Mouse (Mus musculus): ENCODE results near the gene Fcer1g.
A peak's percentile ranks its signal among the peaks of the same experiment; 100 is the strongest.

Fcer1g gene

DNA sequence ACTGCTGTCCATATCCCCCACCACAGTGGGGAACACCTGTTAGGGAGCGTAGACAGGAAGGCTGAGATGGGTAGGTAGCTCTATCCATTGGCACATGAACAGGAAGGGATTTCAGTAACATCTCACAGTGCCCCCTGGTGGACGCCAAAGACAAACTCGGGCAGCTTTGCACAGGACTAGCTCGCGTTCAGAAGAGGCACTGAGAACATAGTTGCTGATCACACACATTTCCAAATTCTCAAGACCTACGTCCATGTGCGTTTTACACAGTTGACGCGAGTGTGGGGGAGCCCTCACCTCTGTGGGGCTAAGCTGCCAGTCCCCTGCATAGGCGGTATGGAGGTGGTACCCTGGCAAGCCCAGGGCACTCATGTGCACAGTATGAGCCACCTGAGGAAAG is 13.3 kb downstream of the Fcer1g start:
- DNase-seq (ENCODE audit: extremely low spot score): peak; percentile 78

DNA sequence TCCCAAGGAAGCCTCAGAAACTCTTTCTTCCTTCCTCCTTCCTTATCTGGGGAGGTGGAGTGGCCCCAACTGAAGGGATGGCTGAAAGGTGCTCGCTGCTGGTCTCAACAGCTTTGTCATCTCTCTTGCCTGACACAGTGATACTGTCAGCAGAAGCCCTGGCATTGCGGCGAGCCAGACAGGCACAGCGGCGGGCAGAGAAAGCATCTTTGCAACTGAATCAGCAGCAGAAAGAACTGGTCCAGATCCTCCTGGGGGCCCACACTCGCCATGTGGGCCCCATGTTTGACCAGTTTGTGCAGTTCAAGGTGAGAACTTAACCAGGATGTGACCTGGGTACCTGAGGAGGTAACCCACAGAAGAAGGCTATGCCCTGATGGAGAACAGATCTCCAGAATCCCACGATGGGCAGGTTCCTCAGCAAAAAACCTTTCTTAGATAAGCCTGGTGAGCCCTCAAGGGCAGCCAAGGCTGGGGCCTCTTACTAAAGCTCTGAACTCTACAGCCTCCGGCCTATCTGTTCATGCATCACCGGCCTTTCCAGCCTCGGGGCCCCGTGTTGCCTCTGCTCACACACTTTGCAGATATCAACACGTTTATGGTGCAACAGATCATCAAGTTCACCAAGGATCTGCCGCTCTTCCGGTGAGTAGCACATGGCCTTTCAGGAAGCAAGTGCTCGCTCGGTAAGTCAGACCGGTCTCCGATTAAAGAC is 17.8 kb downstream of the Fcer1g start:
- no peak for DNase-seq (ENCODE audit: extremely low spot score)

DNA sequence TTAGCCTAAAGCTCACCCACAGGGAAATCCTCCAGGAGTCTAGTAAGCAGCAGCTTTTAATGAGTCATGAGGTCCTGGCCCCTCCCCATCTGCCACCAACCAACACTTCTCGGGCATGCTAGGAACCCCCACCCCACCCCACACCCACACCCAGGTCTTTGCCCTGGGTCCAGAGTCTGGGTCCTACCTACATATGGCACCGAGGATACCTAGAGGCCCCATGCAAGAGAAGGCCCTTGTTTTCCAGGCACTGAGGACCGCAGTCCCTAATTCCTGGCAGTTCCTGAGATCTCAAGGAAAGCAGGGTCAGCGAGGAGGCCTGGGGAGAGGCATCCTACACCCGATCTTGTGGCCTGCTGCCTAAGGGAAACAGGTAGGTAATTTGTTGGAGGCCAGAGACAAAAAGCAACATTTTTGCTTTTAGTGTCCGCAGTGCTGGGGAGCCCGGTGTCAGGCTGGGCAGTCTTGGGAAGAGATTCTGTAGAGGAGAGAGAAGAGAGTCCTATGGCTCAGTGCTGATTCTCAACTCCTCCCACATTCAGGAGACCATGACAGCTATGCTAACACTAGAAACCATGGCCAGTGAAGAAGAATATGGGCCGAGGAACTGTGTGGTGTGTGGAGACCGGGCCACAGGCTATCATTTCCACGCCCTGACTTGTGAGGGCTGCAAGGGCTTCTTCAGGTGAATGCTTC is 20.2 kb downstream of the Fcer1g start, which contains the start of gene Nr1i3:
TSS of gene Nr1i3 (plus strand) at position 170 of the 696 bp plus-strand sequence.
- no peak for DNase-seq (ENCODE audit: extremely low spot score)

DNA sequence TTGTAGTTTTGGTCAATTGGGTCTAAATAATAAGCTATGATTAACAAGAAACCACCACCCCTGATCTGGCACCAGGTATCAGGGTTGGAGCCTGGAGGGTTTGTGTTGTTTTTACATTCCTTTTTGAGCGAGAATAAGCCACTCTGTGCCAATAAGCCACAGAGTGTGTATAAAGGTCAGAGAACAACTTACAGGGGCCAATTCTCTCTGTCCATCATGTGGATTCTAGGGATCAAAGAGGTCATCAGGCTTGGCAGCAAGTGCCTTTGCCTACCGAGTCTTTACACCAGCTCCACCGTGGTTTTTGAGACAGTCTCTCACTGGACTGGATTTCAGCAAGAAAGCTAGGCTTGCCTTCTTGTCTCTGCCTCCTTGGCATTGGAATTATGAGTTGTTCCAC is 21.3 kb downstream of the Fcer1g start:
- no peak for DNase-seq (ENCODE audit: extremely low spot score)

DNA sequence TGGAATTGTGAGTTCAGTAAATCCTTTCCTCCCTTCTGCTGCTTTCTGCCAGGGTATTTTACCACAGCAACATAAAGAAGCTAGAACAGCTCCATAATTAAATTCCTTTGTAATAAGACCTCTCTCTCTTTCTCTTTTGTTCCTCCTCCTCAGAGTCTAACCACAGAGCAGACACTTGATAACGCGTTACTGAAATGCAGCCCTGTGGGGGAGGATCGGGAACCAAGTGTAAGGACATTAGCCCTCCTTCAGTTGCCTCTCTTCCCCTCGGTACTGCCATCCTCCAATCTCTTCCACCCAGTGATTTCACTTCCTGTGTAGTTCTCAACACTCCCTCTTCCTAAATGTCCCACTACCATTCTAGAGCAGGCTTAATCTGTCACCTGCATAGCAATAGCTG is 24.8 kb downstream of the Fcer1g start:
- no peak for DNase-seq (ENCODE audit: extremely low spot score)

DNA sequence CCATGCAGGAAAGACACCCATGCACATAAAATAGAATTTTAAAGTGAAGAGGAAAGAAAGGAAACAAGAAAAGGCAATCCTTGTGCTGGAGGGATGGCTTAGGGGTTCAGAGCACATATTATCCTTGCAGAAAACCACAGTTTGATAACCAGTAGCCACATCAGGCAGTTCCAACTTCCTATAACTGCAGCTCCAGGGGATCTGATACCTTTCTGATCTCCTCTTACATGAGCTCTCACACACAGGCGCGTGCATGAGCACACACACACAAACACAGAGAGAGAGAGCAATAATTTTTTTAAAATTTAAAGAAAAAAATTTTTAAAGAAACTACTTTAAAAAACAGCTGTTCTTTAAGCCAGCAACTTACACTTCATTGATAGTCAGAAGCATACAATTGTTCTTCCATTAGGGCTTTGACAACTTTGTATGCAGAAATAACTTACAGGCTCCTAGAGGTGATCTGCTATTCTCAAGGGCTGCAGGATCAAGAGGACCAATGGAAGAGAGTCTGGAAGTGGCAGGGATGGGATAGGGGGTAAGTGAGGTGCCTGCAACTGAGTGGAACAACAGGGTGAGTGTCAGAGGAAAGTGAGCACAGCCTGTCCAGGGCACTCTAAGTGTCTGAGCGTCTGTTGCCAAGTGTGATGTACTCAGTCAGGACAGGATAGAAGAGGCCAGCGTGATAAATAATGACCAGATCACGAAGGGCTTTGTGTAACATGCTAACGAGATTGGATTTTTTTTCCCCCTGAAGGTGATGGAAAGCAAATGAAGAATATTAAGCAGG is 28.3 kb downstream of the Fcer1g start:
- no peak for DNase-seq (ENCODE audit: extremely low spot score)

DNA sequence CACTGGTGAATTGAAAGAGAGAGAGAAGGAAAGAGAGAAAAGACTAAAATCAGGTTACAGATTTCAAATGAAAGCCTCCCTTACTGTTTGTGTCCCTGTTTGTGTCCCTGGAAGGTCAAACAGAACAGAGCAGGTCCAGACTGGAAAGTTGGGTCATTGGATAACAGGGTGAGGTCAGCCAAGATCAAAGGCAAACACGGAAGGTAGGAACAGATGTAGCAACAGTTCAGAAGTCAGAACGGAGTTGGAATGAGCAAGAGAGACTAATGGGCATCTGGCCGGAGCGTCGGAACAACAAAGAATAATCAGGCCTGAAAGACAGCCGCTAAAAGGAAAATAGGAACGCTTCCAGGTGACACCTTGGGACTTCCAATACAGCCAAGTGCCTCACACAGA is 29.9 kb downstream of the Fcer1g start:
- no peak for DNase-seq (ENCODE audit: extremely low spot score)

DNA sequence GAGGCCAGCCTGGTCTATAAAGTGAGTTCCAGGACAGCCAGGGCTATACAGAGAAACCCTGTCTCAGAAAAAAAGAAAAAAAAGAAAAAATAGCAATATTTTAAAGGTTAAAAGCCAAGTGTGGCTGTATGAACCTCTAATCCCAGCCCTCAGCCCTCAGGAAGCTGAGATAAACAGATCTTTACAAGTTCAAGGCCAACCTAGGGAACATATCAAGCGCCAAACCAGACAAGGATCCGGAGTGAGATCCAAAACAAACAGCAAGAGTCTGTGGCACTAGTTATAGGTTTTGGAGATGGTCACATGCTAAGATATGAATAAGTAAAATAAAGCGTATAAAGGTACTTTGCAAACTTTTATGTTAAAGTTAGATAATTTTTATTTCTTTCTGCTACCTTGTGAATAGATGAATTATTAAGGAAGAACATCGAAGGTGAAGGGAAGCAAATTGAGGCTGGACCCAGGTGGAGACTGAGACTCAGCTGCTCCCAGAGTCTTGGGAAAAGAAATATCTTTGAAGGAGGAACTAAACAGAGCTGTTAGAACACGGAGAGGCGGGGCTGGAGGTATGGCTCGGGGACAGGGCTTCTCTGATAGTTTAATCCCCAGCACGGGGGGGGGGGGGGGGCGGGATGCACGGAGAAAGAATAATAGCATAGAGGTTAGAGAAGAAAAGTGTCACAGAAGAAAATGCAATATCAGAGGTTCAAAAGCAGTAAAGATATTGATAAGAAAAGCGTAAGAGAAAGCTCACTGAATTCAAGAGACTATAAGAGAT is 30.5 kb downstream of the Fcer1g start:
- no peak for DNase-seq (ENCODE audit: extremely low spot score)

DNA sequence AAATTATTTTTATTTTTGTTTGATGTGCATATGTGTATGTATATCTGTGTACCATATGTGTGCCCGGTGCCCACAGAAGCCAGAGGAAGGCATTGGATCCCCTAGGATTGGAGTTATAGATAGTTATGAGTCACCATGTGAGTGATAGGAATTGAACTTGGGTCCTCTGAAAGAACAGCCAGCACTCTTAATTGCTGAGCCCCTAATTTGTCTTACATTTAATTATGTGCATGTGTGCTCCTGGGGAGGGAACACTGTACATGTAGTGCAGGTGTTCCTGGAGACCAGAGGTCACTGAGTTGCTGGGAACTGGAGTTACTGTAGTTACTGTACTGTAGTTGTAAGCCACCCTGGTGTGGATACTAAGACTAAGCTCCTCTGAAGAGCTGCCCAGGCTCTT is 33.4 kb downstream of the Fcer1g start:
- no peak for DNase-seq (ENCODE audit: extremely low spot score)

DNA sequence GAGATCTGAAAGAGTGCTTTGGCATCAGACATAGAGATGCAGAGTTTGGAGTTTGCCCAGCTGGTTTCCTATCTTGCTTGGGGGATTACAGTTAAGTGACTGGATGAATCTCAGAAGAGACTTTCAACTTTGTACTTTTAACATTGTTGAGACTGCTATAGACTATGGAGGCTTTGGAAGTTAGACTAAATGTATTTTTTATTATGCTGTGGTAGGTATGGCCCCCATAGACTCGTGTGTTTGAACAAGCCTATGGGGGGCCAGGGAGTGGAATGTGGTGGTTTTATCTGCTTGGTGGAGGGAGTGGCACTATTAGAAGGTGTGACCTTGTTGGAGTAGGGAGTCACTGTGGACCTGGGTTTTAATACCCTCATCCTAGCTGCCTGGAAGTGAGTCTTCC is 34.6 kb downstream of the Fcer1g start:
- no peak for DNase-seq (ENCODE audit: extremely low spot score)

DNA sequence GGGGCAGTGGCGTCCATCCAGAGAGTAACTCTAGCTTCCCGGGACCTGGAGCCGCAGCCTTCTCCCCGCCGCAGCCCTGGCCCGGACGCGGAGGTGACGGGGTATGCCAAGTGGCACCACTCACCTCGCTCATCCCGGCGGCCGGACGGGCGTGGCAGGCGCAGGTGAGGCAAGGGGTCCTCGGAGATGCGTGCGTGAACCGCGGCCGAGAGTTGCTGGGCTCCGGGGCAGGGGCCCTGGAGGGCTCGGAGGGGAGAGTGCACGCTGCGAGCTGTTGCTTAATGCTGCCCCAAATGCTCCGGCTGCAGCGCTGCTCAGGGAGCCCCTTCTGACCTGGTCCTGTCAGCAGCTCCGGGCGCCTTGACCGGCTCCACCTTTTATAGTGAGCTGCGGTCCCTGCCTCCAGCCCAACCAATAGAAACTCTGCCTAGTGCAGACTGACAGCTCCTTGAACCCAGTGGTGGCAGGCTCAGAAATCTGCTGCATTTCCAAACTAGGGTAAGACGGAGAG is 38.2 kb downstream of the Fcer1g start, which contains the start of gene Pcp4l1:
TSS of gene Pcp4l1 (minus strand) at position 382 of the 511 bp plus-strand sequence.
- DNase-seq (ENCODE audit: extremely low spot score): peak; percentile 66

DNA sequence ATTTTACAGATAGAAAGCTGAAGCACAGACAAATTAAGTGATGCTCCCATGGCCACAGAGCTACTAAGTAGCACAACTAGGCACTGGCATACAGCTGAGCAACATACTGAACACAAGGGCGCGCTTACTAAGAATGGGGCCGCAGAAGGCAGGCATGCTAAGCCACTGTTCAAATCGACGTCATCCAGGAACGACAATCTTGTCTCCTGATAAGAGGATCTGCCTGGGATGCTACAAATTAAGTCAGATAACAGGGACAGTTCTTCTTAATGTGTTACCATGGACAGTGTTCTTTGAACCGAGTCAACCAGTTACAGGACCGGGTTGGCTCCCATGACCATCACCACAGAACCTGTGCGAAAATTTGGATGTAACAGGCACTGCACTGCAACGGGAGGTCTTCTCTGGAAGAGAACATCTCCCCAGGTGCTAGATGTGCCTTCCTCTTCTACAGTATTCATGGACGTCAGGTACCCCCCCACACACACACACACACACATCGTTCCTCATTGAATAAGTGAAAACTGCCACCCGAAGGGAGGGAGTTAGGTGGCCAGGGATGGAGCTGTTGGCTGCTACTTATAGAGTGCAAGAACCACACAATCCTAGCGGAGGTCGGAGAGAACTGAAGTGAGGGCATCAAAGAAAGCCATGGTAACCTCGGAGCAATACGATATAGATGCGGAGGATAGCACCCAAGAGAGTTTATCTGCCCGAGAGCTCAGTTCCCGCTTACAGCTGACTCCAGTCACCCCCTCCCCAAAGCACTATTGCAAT is 38.9 kb downstream of the Fcer1g start:
- no peak for DNase-seq (ENCODE audit: extremely low spot score)

DNA sequence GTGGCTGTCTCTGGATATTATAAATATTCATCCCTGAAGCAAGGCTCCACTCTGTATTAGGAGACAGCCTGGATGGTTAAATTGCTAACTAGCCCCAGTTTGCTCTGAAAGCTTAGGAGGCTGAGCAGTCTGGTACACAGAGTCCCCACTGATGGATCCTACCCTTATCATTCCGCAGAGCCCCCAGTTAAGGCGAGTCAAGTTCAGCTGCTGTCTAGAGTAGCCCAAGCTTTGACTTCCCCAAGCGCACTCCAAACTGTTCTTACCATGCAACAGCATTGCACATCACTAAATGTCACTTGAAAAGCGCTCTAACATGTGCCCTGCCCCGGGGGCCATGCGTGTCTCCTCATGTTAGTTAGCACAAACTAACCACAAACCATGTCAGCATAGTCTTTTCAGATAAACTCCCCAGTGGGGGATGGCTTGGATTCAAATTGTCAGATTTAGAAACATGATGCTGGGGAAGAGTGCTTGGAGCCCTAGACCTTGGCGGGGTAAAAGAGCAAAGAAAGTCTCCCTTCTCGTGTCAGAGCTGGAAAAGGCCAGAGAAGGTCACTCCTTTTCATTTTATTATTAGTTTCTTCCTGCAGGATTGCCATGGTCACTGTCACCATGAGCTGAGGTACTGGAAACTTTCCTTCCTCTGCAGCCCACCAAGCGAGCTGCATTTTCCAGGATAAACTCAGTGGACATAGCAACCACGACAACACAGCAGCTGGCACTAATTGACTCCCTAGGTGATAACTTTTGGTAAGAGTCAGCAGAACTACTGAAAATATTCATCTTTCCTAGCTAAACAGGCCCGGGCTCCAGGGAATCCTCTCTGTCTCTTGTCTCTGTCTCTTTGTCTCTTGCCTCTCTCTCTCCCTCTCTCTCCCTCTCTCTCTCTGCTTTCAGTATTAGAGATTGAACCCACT is 40.0 kb downstream of the Fcer1g start:
- DNase-seq (ENCODE audit: extremely low spot score): no peak

DNA sequence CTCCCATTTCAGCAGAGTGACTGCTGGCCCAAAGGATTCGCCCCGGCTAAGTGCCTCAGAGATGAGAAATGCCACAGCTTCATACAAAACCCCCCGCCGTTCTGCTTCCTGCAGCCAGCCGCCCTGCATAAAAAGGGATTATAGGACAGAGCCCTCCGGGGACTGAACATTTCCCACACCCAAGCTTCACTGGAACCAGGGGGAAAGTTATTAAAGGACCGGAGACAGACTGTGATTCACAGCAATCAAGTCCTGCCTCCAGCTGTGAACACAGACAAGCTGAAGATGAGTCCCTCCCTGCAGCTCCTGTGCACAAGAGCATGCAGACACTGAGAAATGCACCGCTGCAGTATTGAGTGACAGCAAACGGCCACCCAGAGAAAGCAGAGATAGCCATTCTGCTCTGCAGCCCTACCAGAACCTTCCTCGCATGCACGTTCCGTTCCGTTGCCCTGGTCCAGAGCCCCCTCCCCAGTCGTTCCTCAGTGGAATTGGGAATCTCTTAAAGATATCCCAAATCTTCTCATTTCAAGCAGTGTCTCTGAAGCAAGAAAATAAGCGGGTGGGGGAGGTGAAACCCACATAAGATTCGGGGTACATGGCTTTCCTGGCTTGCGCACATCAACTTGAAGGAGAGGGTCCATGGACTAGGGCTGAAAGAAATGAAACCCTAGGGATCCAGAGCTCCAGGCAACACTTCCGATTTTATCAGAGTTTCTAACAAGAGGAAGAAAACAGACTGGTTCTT is 40.9 kb downstream of the Fcer1g start:
- DNase-seq (ENCODE audit: extremely low spot score): peak; percentile 34

DNA sequence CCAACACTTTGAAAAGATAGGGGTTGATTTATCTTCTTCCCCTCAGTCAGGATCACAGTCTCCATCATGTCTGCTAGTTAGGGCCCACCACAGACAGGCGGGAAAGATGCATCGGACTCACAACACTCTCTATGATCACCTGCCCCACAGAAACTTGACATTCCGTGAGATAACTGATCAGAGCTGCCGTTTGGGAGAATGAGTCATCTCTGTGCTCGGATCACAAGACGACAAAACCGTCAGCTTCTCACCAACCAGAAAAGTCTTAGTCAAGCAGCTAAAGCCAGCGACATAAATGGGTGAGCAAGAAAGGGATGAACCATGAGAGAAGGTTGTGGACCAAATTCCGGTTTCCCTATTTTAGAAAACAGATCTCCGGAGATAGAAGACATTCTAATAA is 41.9 kb downstream of the Fcer1g start:
- no peak for DNase-seq (ENCODE audit: extremely low spot score)

DNA sequence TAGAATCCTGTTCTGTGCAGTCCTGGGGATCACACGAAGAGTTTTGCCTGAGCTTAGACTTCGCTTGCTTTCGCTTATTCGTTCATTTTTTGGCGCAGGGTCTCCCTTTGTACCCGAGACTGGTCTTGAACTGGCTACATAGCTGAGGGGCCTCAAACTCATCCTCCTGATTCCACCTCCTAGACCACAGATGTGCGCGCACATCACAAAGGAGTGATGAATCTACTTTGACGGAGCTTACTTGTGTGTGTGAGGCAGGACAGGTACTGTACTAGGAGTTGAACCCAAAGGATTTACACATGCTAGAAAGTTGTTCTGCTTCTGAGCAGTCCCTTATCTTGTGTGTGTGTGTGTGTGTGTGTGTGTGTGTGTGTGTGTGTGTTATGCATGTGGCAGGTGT is 43.3 kb downstream of the Fcer1g start:
- no peak for DNase-seq (ENCODE audit: extremely low spot score)

DNA sequence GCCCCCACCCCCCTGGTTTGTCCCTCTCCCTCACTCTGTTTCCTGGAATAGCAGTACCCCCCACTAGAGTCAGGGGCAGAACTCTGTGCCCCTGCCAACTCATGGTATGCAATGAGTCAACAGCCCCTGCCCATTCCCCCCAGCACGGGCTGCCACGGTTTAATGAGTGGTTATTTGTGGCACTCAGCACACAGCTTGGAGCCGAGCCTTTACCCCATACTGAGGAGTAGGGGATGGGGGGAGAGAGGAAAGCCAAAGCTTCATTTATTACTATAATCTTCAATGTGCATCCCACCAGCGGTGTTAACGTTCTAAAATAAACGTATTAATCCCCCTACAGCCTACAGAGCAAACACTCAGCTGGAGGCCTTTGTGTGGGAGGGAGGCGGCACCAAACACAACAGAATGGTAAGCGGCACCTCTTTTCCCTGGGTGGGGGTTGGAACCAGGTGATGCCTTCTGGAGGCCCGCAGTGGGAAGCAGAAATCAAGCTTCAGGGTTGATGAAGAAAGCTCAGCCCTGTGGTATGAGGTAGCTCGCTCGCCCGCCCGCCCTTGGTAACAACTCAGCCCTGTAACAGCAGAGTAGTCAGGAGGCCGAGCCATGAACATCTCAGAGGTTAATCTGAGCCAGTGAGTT is 44.6 kb downstream of the Fcer1g start:
- no peak for DNase-seq (ENCODE audit: extremely low spot score)

DNA sequence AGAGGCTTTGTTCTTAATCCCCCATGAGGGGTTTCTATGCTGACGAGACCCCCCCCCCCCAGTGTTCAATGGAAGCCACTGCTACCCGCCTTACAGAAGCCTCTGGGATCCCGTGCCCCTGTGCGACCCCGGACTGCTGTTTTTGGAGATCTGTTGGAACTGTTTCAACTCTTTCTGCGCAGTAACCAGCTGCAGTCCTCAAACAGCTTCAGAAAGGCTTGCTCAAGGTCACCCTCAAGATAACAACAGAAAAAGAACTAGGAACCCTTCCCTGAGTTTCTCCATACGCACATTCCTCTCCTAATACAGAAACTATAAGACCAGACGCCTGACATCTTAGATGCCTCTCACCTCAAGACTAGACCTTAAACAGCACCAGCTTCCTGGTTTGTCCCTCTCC is 45.1 kb downstream of the Fcer1g start:
- peak; percentile 36 for DNase-seq (ENCODE audit: extremely low spot score)

All from embryo, embryonic 9.5 days (tissue).